Mouse (Mus musculus) C2C12 (cell line): ENCODE measurements around the gene Cdc42ep4. TPM values are rescaled to one million over a fixed set of nuclear protein-coding genes. Genes with fewer than 3 reads are reported as not detected.

Experiments
- H3K27me3 ChIP-seq: one replicate; pipeline ENCODE4 v1.6.1; 2011; ENCODE audit not compliant: control insufficient read depth, insufficient read depth, insufficient read length
- H3K36me3 ChIP-seq: one replicate; pipeline ENCODE4 v1.6.1; 2011; ENCODE audit not compliant: control insufficient read depth, insufficient read depth
- H3K4me3 ChIP-seq: one replicate; pipeline ENCODE4 v1.5.1; 2011; ENCODE audit warnings: mild to moderate bottlenecking, control low read depth; ENCODE audit not compliant: poor library complexity, insufficient read depth, severe bottlenecking
- H3K79me2 ChIP-seq: one replicate; pipeline ENCODE4 v1.6.1; 2011; ENCODE audit not compliant: control insufficient read depth, insufficient read depth
- H3K79me3 ChIP-seq: one replicate; pipeline ENCODE4 v1.6.1; 2011; ENCODE audit warnings: low read depth, control low read depth
- H3ac ChIP-seq: one replicate; pipeline ENCODE3; 2011; ENCODE audit warnings: low read depth; ENCODE audit not compliant: control insufficient read depth, insufficient read length
- CEBPB ChIP-seq: IDR thresholded peaks from one replicate; pipeline ENCODE4 v1.6.1; 2011; ENCODE audit warnings: low read depth, mild to moderate bottlenecking, control low read depth, moderate library complexity
- CTCF ChIP-seq: IDR thresholded peaks from one replicate; pipeline ENCODE4 v1.5.1; 2011; ENCODE audit not compliant: control insufficient read depth, insufficient read depth, insufficient read length
- FOSL1 ChIP-seq: IDR thresholded peaks from one replicate; pipeline ENCODE4 v1.8.0; 2011; ENCODE audit warnings: mild to moderate bottlenecking, low read length; ENCODE audit not compliant: poor library complexity, insufficient read depth, severe bottlenecking
- MAX ChIP-seq: IDR thresholded peaks from one replicate; pipeline ENCODE4 v1.6.1; 2011; ENCODE audit warnings: mild to moderate bottlenecking, control low read depth
- MYOD1 ChIP-seq: IDR thresholded peaks from one replicate; pipeline ENCODE4 v1.6.1; 2011; ENCODE audit warnings: low read depth; ENCODE audit not compliant: control insufficient read depth, insufficient read length
- MYOG ChIP-seq: IDR thresholded peaks from one replicate; pipeline ENCODE4 v1.6.1; 2011; ENCODE audit not compliant: control insufficient read depth, insufficient read length; ENCODE audit errors: extremely low read depth
- USF1 ChIP-seq: IDR thresholded peaks from one replicate; pipeline ENCODE4 v1.6.1; 2011; ENCODE audit warnings: low read depth, mild to moderate bottlenecking, control low read depth, moderate library complexity
- polyA plus RNA-seq: library from polyadenylated mRNA; unstranded; fragments of >200 nt; fragmentation: generic; extraction: Trizol; gene quantifications from one replicate; pipeline ENCODE4 v1.2.1, GENCODE M21; 2012; ENCODE audit warnings: missing spikeins

Gene Cdc42ep4
- polyA plus RNA-seq, 1 experiment, result 13.0 TPM

DNA sequence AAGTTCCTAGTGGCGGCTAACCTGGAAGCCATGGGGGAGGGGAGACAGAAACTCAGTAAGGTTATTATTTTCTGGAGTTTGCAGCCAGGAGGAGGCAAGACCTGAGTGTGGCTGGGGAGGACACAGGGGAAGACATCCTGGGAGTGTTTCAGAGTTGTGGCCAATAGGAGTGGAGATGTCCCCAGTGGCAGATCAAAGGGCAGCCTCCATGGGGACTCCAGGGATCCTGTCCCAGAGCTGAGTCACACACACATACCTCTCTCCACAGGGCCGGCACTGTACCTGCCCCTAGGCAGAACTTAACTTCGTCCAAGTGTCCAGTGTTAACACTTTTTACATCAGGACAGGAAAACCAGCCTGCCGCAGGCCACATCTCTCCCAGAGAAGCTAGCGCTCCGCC lies 16.5 kb downstream of the Cdc42ep4 start:
- TF ChIP-seq MYOG (no peak), MAX (no peak), FOSL1 (no peak), MYOD1 (no peak), CEBPB (no peak), USF1 (no peak), CTCF (no peak)
- Histone ChIP-seq H3K79me3 (peaks cover 10% of the 10 kb centered on the region), H3K27me3 (no peaks in the 10 kb centered on the region), H3K79me2 (peaks cover 42% of the 10 kb centered on the region), H3K4me3 (no peak overlapping the region), H3ac (no peak overlapping the region), H3K36me3 (no peaks in the 10 kb centered on the region)

GRCm38 (mm10) chr11:113733631-113734364 lies 17.9 kb downstream of the Cdc42ep4 start:
- Histone ChIP-seq H3K79me2 (peaks cover 41% of the 10 kb centered on the region), H3K4me3 (no peak overlapping the region), H3K27me3 (no peaks in the 10 kb centered on the region), H3K36me3 (peaks cover 2% of the 10 kb centered on the region), H3ac (no peak overlapping the region), H3K79me3 (peaks cover 10% of the 10 kb centered on the region)
- TF ChIP-seq CTCF (no peak), CEBPB (peak; percentile 93), MAX (peak; percentile 68), FOSL1 (peak; percentile 74), MYOG (no peak), MYOD1 (peak; percentile 54)

GRCm38 (mm10) chr11:113731945-113732612 lies 19.6 kb downstream of the Cdc42ep4 start:
- Histone ChIP-seq H3K36me3 (peaks cover 8% of the 10 kb centered on the region), H3K79me2 (peaks cover 39% of the 10 kb centered on the region), H3K79me3 (peaks cover 6% of the 10 kb centered on the region), H3ac (no peak overlapping the region), H3K4me3 (no peak overlapping the region), H3K27me3 (no peaks in the 10 kb centered on the region)
- TF ChIP-seq MAX (peak; percentile 66), USF1 (peak; percentile 36), CEBPB (no peak)

- Histone ChIP-seq H3K79me3 (peaks cover 6% of the 10 kb centered on the region), H3K4me3 (no peak overlapping the region)
- no peak for TF ChIP-seq MYOD1
Measured at GRCm38 (mm10) chr11:113730879-113731278, 20.8 kb downstream of the Cdc42ep4 start.

GRCm38 (mm10) chr11:113729917-113730316 lies 21.8 kb downstream of the Cdc42ep4 start:
- Histone ChIP-seq H3K79me3 (peaks cover 6% of the 10 kb centered on the region), H3K27me3 (no peaks in the 10 kb centered on the region), H3K36me3 (peaks cover 13% of the 10 kb centered on the region), H3K4me3 (no peak overlapping the region), H3ac (no peak overlapping the region), H3K79me2 (peaks cover 34% of the 10 kb centered on the region)
- TF ChIP-seq FOSL1 (no peak), MYOG (no peak), MAX (peak; percentile 25), CEBPB (no peak), MYOD1 (peak; percentile 40)

More at GRCm38 (mm10) chr11:113730879-113731278, 20.8 kb downstream of the Cdc42ep4 start:
- Histone ChIP-seq H3K36me3 (peaks cover 13% of the 10 kb centered on the region), H3K79me2 (peaks cover 36% of the 10 kb centered on the region), H3K27me3 (no peaks in the 10 kb centered on the region), H3ac (no peak overlapping the region)

DNA sequence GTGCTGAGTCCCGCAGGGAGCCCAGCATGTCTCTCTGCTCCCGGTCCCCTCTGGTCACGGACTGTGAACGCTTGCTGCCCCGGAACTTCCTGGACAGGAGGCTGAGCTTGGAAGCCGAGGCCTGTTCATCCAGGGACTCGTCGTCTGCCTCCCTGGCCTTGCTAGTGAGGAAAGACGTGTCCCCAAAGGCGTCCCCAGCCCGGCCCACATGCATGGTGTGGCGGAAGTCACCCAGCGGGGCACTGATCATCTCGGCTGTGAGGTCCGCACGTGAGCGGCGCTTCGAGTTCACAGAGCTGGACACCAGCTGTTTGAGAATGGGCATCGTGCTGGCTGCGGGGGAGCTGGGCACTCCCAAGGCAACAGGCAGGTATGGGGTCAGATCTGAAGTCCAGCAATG lies 22.4 kb downstream of the Cdc42ep4 start:
- TF ChIP-seq FOSL1 (no peak), CEBPB (no peak), MYOD1 (no peak), MYOG (no peak), USF1 (no peak), CTCF (no peak), MAX (no peak)
- Histone ChIP-seq H3K79me3 (peaks cover 3% of the 10 kb centered on the region), H3K79me2 (peaks cover 29% of the 10 kb centered on the region), H3K27me3 (no peaks in the 10 kb centered on the region), H3K36me3 (peaks cover 13% of the 10 kb centered on the region), H3ac (no peak overlapping the region), H3K4me3 (no peak overlapping the region)
